Mouse (Mus musculus) liver, embryonic 14.5 days (tissue): ENCODE measurements around the gene Acox1. TPM values are rescaled to one million over a fixed set of nuclear protein-coding genes. Genes with fewer than 3 reads are reported as not detected.

Experiments
- ATAC-seq: fragments of 200-750 bp; cut with Nextera tagmentation; 2 replicates; pipeline ENCODE4 v1.8.0; 2017; ENCODE audit warnings: moderate number of reproducible peaks, mild to moderate bottlenecking, moderate library complexity; ENCODE audit not compliant: insufficient read depth
- DNase-seq, 3 experiments: peaks; one replicate each; pipeline ENCODE4 v3.0.0-alpha.2; 2012 to 2013; ENCODE audit warnings: low read depth in 3 of 3, low spot score in 3 of 3
- H3K27ac ChIP-seq: fragments of 300-500 bp; sonication (generic); 2 replicates; pipeline ENCODE4 v1.5.1; 2014; ENCODE audit warnings: moderate library complexity, mild to moderate bottlenecking, control low read depth, inconsistent platforms
- H3K27me3 ChIP-seq: fragments of 300-500 bp; sonication (generic); 2 replicates; pipeline ENCODE4 v1.6.1; 2014; ENCODE audit warnings: mild to moderate bottlenecking, low read length, moderate library complexity; ENCODE audit not compliant: control insufficient read depth, insufficient read depth
- H3K36me3 ChIP-seq: fragments of 300-500 bp; sonication (generic); replicated peaks from 2 replicates; pipeline ENCODE4 v1.6.1; 2014; ENCODE audit warnings: low read depth; ENCODE audit not compliant: control insufficient read depth, insufficient read depth
- H3K4me1 ChIP-seq, 2 experiments: fragments of 200-500 bp in 1 of 2; fragments of 300-500 bp in 1 of 2; sonication (generic) in 1 of 2; replicated peaks; 2 replicates each; pipeline ENCODE4 v1.6.1; 2012 to 2014; ENCODE audit warnings: antibody characterized with exemption in 1 of 2, inconsistent platforms in 1 of 2, low read length in 1 of 2; ENCODE audit not compliant: control insufficient read depth in 2 of 2, insufficient read depth in 2 of 2
- H3K4me2 ChIP-seq: fragments of 300-500 bp; sonication (generic); 2 replicates; pipeline ENCODE4 v1.6.1; 2014; ENCODE audit warnings: low read depth, mild to moderate bottlenecking, control low read depth, moderate library complexity
- H3K4me3 ChIP-seq, 2 experiments: fragments of 200-500 bp in 1 of 2; fragments of 300-500 bp in 1 of 2; sonication (generic) in 1 of 2; 2 replicates each; pipeline ENCODE4 v1.5.1; 2012 to 2014; ENCODE audit warnings: low read depth in 2 of 2, low read length in 2 of 2, mild to moderate bottlenecking in 2 of 2, control low read depth in 1 of 2, inconsistent platforms in 1 of 2, moderate library complexity in 1 of 2; ENCODE audit not compliant: insufficient read depth in 1 of 2
- H3K9ac ChIP-seq: fragments of 300-500 bp; sonication (generic); replicated peaks from 2 replicates; pipeline ENCODE4 v1.6.1; 2014; ENCODE audit warnings: mild to moderate bottlenecking, control low read depth, moderate library complexity
- H3K9me3 ChIP-seq: fragments of 300-500 bp; sonication (generic); 2 replicates; pipeline ENCODE4 v1.6.1; 2016; ENCODE audit warnings: low read length, mixed read lengths; ENCODE audit not compliant: control insufficient read depth
- CTCF ChIP-seq: IDR thresholded peaks from 2 replicates; pipeline ENCODE4 v1.5.1; 2016; ENCODE audit warnings: antibody characterized with exemption, low read depth, control low read depth
- EP300 ChIP-seq: IDR thresholded peaks from 2 replicates; pipeline ENCODE4 v1.6.1; 2016; ENCODE audit warnings: antibody characterized with exemption, low read depth
- WGBS: fragments of 180-500 bp; shearing (Covaris S2); extraction: QIAGEN DNeasy Blood & Tissue Kit; methylation state at CpG from one replicate; pipeline ENCODE4 v1.1.7; 2014; ENCODE audit not compliant: insufficient replicate concordance; 5-methylcytosine and 5-hydroxymethylcytosine counted together
- polyA plus RNA-seq, 2 experiments: library from polyadenylated mRNA; depleted of rRNA in 1 of 2; stranded (reverse) in 1 of 2; unstranded in 1 of 2; fragments of >200 nt; fragmentation: Nextera tagmentation in 1 of 2; extraction: Ambion mirVana in 1 of 2; gene quantifications; 2 replicates each; pipeline versions ENCODE4 v1.2.1 to v1.2.3; 2012 to 2014

Gene Acox1
- polyA plus RNA-seq, 2 experiments: 14.8 to 16.6 TPM

DNA sequence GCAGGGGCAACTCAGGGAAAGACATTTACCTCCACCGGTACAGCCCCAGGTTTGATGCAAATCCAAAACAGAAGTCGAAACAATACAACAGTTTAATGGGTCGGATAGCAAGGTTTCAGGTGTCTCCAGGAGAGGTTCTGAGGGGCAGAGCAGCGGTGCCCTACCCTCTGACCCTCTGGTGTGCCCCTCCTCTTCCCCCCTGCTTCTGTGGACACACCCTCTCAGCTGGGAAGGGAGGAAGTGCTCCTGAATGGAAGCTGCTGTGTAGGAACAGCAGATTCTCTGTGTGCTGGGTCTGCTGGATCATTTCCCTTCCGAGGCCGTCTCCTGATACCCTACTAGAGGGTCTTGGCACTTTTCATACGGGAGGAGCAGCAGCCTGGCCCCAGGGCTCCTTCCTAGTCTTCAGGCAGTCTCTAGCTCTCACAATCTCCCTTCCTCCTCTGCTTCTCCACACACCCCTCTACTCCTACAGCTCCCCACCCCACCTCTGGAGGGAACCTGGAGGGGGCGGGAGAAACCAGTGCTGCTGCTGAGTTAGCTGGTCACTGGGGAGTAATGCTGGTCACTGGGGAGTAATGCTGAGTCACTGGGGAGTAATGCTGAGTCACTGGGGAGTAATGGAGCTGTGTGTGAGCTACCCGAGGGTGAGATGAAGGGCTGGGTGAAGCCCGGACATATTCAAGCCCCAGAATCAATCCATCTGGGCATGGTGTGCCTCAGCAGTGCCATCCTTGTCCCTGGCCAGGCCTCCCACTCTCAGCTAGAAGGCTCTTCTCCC, 56.4 kb downstream of the Acox1 start:
- H3K4me2 ChIP-seq: no peak overlapping the region
- TF ChIP-seq CTCF (peak; percentile 18; the same call in 1 of the 2 replicates), EP300 (0 out of 2 replicates have a peak, but pooled peaks have one; percentile 32)
- H3K9ac ChIP-seq: peak overlapping the region; percentile 43; the same call in 1 of the 2 replicates
- DNase-seq (peak; percentile 77 to 80 (median 79)), ATAC-seq (peak; percentile 55)
- H3K4me1 ChIP-seq: peaks cover 33 to 34% of the 10 kb centered on the region in 2 experiments
- H3K27ac ChIP-seq: peak overlapping the region; percentile 14
- no peaks in the 10 kb centered on the region for H3K36me3 ChIP-seq
- H3K27me3 ChIP-seq: no peaks in the 10 kb centered on the region
- H3K4me3 ChIP-seq: no peak overlapping the region
- 52% methylated on average over 10 of the region's 10 CpGs for WGBS
- no peaks in the 10 kb centered on the region for H3K9me3 ChIP-seq

DNA sequence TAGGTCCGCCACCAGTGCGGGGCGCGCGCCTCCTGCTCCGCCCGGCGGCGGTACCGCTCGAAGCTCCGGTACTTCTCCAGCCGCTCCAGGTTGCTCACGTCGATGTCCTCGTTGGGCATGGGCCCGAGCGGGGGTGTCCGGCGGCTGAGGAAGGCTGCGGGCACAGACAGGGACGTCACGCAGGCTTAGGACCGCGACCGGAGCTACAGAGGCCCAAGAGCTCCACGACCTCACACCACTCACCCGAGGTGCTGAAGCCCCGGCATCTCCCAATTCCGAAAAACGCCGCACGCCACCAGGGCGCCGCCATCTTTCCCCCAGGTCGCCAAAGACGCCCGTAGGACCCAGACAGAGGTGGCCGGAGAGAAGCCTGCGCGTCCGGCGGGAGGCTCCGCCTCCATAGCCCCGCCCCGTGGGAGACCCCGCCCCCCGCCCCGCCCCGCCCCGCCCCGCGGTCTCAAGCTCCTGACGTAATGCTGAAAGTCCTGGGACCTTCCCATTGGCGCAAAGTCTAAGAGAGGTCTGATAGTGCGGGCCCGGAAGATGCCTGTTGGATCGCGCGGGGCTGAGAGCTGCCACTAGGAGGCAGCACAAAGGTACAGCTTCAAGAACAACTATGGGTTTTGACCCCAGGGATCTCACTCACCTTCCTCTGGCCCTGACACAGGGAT, 60.2 kb downstream of the Acox1 start, which contains the start of gene Mrpl38:
Gene Mrpl38, minus strand, starts transcription at position 401 of the 671 bp plus-strand sequence.
- peaks cover 30% of the 10 kb centered on the region in 2 experiments for H3K4me1 ChIP-seq

DNA sequence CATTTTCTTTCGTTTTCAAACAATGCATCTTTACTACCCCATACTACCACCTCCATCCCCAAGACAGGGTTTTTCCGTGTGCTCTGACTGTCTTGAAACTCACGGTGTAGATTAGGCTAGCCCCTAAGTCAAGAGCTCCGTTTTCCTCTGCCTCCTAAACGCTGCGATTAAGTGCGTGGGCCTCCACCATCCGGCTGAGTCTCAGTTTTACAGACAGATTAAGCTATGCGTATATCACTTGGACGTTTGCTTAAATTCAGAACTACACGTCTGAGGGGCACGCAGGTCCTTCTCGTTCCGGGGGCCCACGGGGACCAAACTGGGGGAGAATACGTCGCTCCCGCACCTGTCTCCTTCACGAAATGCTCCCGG, 60.8 kb downstream of the Acox1 start:
- ATAC-seq (peak; percentile 1; the same call in 1 of the 2 replicates), DNase-seq (no peak)
- H3K27ac ChIP-seq: peak overlapping the region; percentile 45
- no peaks in the 10 kb centered on the region for H3K9me3 ChIP-seq
- H3K27me3 ChIP-seq: no peaks in the 10 kb centered on the region
- under 1% methylated on average over 20 of the region's 20 CpGs for WGBS
- TF ChIP-seq EP300: no peak
- TF ChIP-seq CTCF: no peak
- H3K4me3 ChIP-seq: peak overlapping the region; percentile 82 to 86
- peaks cover 25% of the 10 kb centered on the region in 2 experiments for H3K4me1 ChIP-seq
- peak overlapping the region; percentile 82 for H3K4me2 ChIP-seq
- no peaks in the 10 kb centered on the region for H3K36me3 ChIP-seq
- peak overlapping the region; percentile 82 for H3K9ac ChIP-seq

More for the DNA sequence above, 60.2 kb downstream of the Acox1 start, which contains the start of gene Mrpl38:
- H3K36me3 ChIP-seq: no peaks in the 10 kb centered on the region
- H3K9me3 ChIP-seq: no peaks in the 10 kb centered on the region
- peak within 1 kb of the TSS; percentile 52 for H3K27ac ChIP-seq
- ATAC-seq (peak; percentile 90), DNase-seq (peak; percentile 96 to 97 (median 97))
- peak within 1 kb of the TSS; percentile 82 for H3K9ac ChIP-seq
- peak within 1 kb of the TSS; percentile 82 for H3K4me2 ChIP-seq
- under 1% methylated on average over 60 of the region's 60 CpGs for WGBS
- no peaks in the 10 kb centered on the region for H3K27me3 ChIP-seq
- peak within 1 kb of the TSS; percentile 82 to 86 for H3K4me3 ChIP-seq
- TF ChIP-seq EP300 (no peak), CTCF (peak; percentile 93)

DNA sequence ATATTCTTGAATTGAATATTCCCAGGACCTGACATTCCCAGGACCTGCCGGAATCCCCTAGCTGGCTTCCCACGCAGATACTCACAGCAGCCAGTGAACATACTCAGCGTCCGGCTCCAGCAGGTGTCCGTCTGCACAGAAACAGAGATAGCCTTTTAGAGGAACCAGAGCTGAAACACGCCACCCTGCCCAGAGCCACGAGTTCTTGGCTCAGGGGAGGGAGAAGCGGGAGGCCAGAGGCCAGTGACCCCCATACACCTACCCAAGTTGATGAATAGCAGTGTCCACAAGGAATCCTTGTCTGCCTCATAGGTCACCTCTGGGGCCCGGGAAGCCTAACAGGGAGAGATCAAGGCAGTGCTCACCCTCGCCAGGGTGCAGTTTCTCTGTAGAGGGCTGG, 64.7 kb downstream of the Acox1 start:
- Histone ChIP-seq H3K9me3 (no peaks in the 10 kb centered on the region), H3K4me1 (peaks cover 7 to 13% of the 10 kb centered on the region in 2 experiments; a peak in 3 of 4 replicates), H3K27me3 (no peaks in the 10 kb centered on the region), H3K4me3 (no peak overlapping the region), H3K4me2 (no peak overlapping the region), H3K27ac (no peak overlapping the region), H3K9ac (no peak overlapping the region), H3K36me3 (no peaks in the 10 kb centered on the region)
- ATAC-seq: no peak
- 79% methylated on average over 10 of the region's 10 CpGs for WGBS
- TF ChIP-seq EP300 (no peak), CTCF (no peak)
- DNase-seq: no peak

DNA sequence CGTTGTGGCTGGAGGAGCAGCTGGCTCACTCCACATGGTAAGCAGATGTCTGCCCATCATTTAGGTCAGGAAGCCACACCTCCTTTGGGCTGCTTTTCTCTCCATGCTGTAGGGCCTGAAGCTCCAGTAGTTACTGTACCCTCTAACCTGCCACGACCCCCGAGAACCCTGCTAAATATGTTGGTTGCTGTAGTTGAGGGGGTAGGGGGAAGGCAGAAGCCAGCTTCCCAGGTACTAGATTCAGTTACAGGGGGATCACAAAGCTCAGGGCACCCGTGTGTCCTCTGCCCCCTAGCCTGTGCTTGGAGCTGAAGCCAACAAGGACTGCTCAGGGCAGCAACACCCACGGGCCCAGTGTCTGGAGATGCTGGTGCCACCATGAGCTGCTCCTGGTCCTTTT, 65.3 kb downstream of the Acox1 start:
- Histone ChIP-seq H3K9me3 (no peaks in the 10 kb centered on the region), H3K9ac (no peak overlapping the region), H3K4me1 (peaks cover 5 to 10% of the 10 kb centered on the region in 2 experiments; a peak in 2 of 4 replicates), H3K27me3 (no peaks in the 10 kb centered on the region), H3K27ac (no peak overlapping the region), H3K4me2 (no peak overlapping the region), H3K36me3 (no peaks in the 10 kb centered on the region), H3K4me3 (no peak overlapping the region)
- ATAC-seq (no peak), DNase-seq (no peak)
- 63% methylated on average over 5 of the region's 5 CpGs for WGBS
- no peak for TF ChIP-seq CTCF
